Comparison of ENCODE assay signal across 24 mouse cellular contexts in genomic region chr11:61974106-61974707, GRCm38 (mm10). TPM values are rescaled to one million over a fixed set of nuclear protein-coding genes. Genes with fewer than 3 reads are reported as not detected.
DNase-seq lines count a peak whose midpoint lies in the region; ATAC-seq and TF ChIP-seq lines count a peak whose summit lies in the region.
"Had no signal": no experiment of that assay in that cellular context is flagged by ENCODE, and none has a peak within 500 bp of the region (broad histone marks: within the 10 kb centered on the region; RNA-seq: fewer than 3 reads in every experiment).

No protein-coding gene starts in this region.

- no peak for TF ChIP-seq RAD21 in CH12.LX (IDR thresholded peaks at IDR 0.05; ENCODE audit: low read depth, low read length)

- dilution Hi-C loops in CH12.LX (cut with MboI; ENCODE audit: extremely low pct_ligation_motif_present, extremely low pct_unique_long_range_greater_than_20kb, low sequenced_read_pairs) = no loop called here

- in situ Hi-C loops in CH12.LX (cut with MboI; ENCODE audit: low pct_ligation_motif_present, low pct_unique_long_range_greater_than_20kb, low sequenced_read_pairs) = no loop called here

- peak overlapping the region; percentile 53 for H3K27ac ChIP-seq in cerebellum, adult 2 months (ENCODE audit: insufficient read depth, low read length)
- no peak overlapping the region for H3K27ac ChIP-seq in CH12.LX (ENCODE audit: insufficient read depth, low read depth)
- H3K27ac ChIP-seq: forebrain, embryonic 10.5 days; gastrocnemius, adult 2 months; heart, embryonic 15.5 days; hindbrain, embryonic 15.5 days; liver, embryonic 15.5 days; midbrain, embryonic 10.5 days; neural tube, embryonic 15.5 days had no signal

- H3K79me2 ChIP-seq in CH12.LX (replicated peaks; ENCODE audit: control insufficient read depth, extremely low read depth, insufficient read depth, poor library complexity, severe bottlenecking) = no peaks in the 10 kb centered on the region

- peak; percentile 35 for ATAC-seq in granulocyte monocyte progenitor cell, adult 5-6 weeks (replicated peaks; ENCODE audit: poor library complexity, severe bottlenecking)
- ATAC-seq: activated CD4-positive, CD25-positive, alpha-beta regulatory T cell, adult 4 months; lung, postnatal 0 days had no signal

- TF ChIP-seq EP300 in CH12.LX (IDR thresholded peaks at IDR 0.05; ENCODE audit: low read length) = no peak

- no peak overlapping the region for H3K9ac ChIP-seq in CH12.LX (ENCODE audit: insufficient read depth, low read depth)
- H3K9ac ChIP-seq: heart, embryonic 15.5 days; hindbrain, embryonic 15.5 days; liver, embryonic 15.5 days; neural tube, embryonic 15.5 days had no signal

- H3K4me2 ChIP-seq in CH12.LX (ENCODE audit: insufficient read depth, low read depth, poor library complexity, severe bottlenecking) = no peak overlapping the region
- H3K4me2 ChIP-seq: heart, embryonic 15.5 days; hindbrain, embryonic 15.5 days; liver, embryonic 15.5 days; neural tube, embryonic 15.5 days had no signal

- no peak for TF ChIP-seq CTCF in cerebellum, adult 2 months (IDR thresholded peaks at IDR 0.05; ENCODE audit: borderline replicate concordance, insufficient read depth, low read depth, low read length)
- TF ChIP-seq CTCF in CH12.LX (conservative IDR thresholded peaks at IDR 0.05 in 1 of 2, IDR thresholded peaks at IDR 0.05 in 1 of 2; ENCODE audit: low read depth in 2 of 2, low read length in 2 of 2) = no peak

- WGBS in cerebellum, adult 2 months = 7% methylated on average over 13 of the region's 13 CpGs

- peak; percentile 56 to 63 for DNase-seq in cerebellum, adult 2 months
- no peak for DNase-seq in cerebellum, postnatal 4 days (ENCODE audit: low spot score in 2 of 2)
- DNase-seq in kidney, postnatal 10 days = peak; percentile 20
- no peak for DNase-seq in kidney, adult 11 months
- DNase-seq in CH12.LX (ENCODE audit: extremely low read depth) = no peak
- DNase-seq in ovary, postnatal 36 days (ENCODE audit: low spot score) = no peak
- DNase-seq in adrenal gland, adult 18-20 months (ENCODE audit: low spot score in 2 of 2) = no peak
- DNase-seq: adrenal gland, postnatal 10 days; B cell, adult 2 months; gastrocnemius, adult 2 months; heart, postnatal 36 days; kidney, adult 8-10 months; kidney, postnatal 14 days; thymus, adult 18-20 months; thymus, postnatal 36 days had no signal

- H3K36me3 ChIP-seq in CH12.LX (replicated peaks in 1 of 2; ENCODE audit: control insufficient read depth in 1 of 2, insufficient read depth in 1 of 2, low read length in 1 of 2) = no peaks in the 10 kb centered on the region
- H3K36me3 ChIP-seq: forebrain, embryonic 10.5 days; heart, embryonic 15.5 days; hindbrain, embryonic 15.5 days; midbrain, embryonic 10.5 days; neural tube, embryonic 15.5 days had no signal

- no peaks in the 10 kb centered on the region for H3K27me3 ChIP-seq in cerebellum, adult 2 months (ENCODE audit: control insufficient read depth, insufficient read depth, low read length)
- H3K27me3 ChIP-seq in CH12.LX (replicated peaks) = peaks cover 2% of the 10 kb centered on the region
- H3K27me3 ChIP-seq: hindbrain, embryonic 15.5 days; liver, embryonic 15.5 days; neural tube, embryonic 15.5 days had no signal

- H3K4me1 ChIP-seq in cerebellum, adult 2 months (ENCODE audit: control insufficient read depth, insufficient read depth, low read length) = peaks cover 46% of the 10 kb centered on the region; the same call in 1 of the 2 replicates
- H3K4me1 ChIP-seq in CH12.LX (ENCODE audit: control insufficient read depth in 1 of 2, insufficient read depth in 2 of 2) = peaks cover 7 to 15% of the 10 kb centered on the region in 2 experiments
- H3K4me1 ChIP-seq: hindbrain, embryonic 15.5 days; midbrain, embryonic 10.5 days had no signal

- no peaks in the 10 kb centered on the region for H3K9me3 ChIP-seq in CH12.LX (replicated peaks; ENCODE audit: low read length)
- H3K9me3 ChIP-seq: forebrain, embryonic 10.5 days; heart, embryonic 15.5 days; hindbrain, embryonic 15.5 days; liver, embryonic 15.5 days; midbrain, embryonic 10.5 days; neural tube, embryonic 15.5 days had no signal

- no peak overlapping the region for H3K4me3 ChIP-seq in cerebellum, adult 2 months (replicated peaks; ENCODE audit: insufficient read depth, low read depth, low read length)
- no peak overlapping the region for H3K4me3 ChIP-seq in CH12.LX (replicated peaks in 1 of 3; ENCODE audit: low read depth in 2 of 3, low read length in 2 of 3, poor library complexity in 1 of 3)
- H3K4me3 ChIP-seq: forebrain, embryonic 10.5 days; gastrocnemius, adult 2 months; heart, embryonic 15.5 days; hindbrain, embryonic 15.5 days; liver, embryonic 15.5 days; midbrain, embryonic 10.5 days; neural tube, embryonic 15.5 days had no signal

- TF ChIP-seq POLR2A in cerebellum, adult 2 months (IDR thresholded peaks at IDR 0.05; ENCODE audit: borderline replicate concordance, insufficient read depth, low read length) = no peak
- TF ChIP-seq POLR2A in CH12.LX (IDR thresholded peaks at IDR 0.05; ENCODE audit: low read depth, low read length) = no peak

TF ChIP-seq in CH12.LX, 34 proteins besides CTCF, POLR2A, EP300 and RAD21:
- TF ChIP-seq E2F4 (IDR thresholded peaks at IDR 0.05; ENCODE audit: insufficient replicate concordance, low read depth, low read length) = no peak
- 0 out of 2 replicates have a peak, but pooled peaks have one; percentile 8 for TF ChIP-seq BHLHE40 (IDR thresholded peaks at IDR 0.05; ENCODE audit: low read depth, low read length)

RNA-seq across cellular contexts. Expression of gene Specc1, which starts 17.6 kb away (rescaled TPM):
- polyA plus RNA-seq in cerebellum, adult 2 months (2012; rRNA removed) = 79.7 and 80.4 TPM in 2 replicates
- 15.5 and 16.7 TPM in 2 replicates for total RNA-seq in CH12.LX (2012; rRNA removed)
- total RNA-seq in CH12.LX (2014; rRNA removed) = 7.3 and 7.6 TPM in 2 replicates
- 18.4 and 18.6 TPM in 2 replicates for polyA plus RNA-seq in CH12.LX (2012; ENCODE audit: insufficient read length, low read depth)
- total RNA-seq in granulocyte monocyte progenitor cell, adult 5-6 weeks (2014; fragmentation: Nextera tagmentation) = 14.4 and 16.0 TPM in 2 replicates
- 21.6 and 26.0 TPM in 2 replicates for total RNA-seq in granulocyte monocyte progenitor cell, adult 5-6 weeks (2017)
- 1 to 10 TPM; 4.4 to 6.3 TPM for total RNA-seq in adrenal gland, adult 18-20 months (2021)

RNA-seq across cellular contexts. Expression of gene Akap10, which starts 44.2 kb away (rescaled TPM):
- 17.1 and 18.1 TPM in 2 replicates for polyA plus RNA-seq in cerebellum, adult 2 months (2012; rRNA removed)
- total RNA-seq in CH12.LX (2012; rRNA removed) (24.1 and 25.6 TPM in 2 replicates), CH12.LX (2014; rRNA removed) (37.3 and 38.4 TPM in 2 replicates)
- polyA plus RNA-seq in CH12.LX (2012; ENCODE audit: insufficient read length, low read depth) = 23.7 and 25.3 TPM in 2 replicates
- total RNA-seq in granulocyte monocyte progenitor cell, adult 5-6 weeks (2014; fragmentation: Nextera tagmentation) = 36.8 and 52.6 TPM in 2 replicates
- 37.5 and 42.1 TPM in 2 replicates for total RNA-seq in granulocyte monocyte progenitor cell, adult 5-6 weeks (2017)
- 10 to 100 TPM; 25.3 to 26.0 TPM for total RNA-seq in adrenal gland, adult 18-20 months (2021)

Comparison
In these comparisons a context has a peak if more than half of its experiments do, and no peak if none do; other contexts are left out.
1. DNase-seq: peak in cerebellum, adult 2 months (2 of 2) and kidney, postnatal 10 days (single experiment); none in cerebellum, postnatal 4 days (0 of 2), kidney, adult 11 months (single experiment), CH12.LX (single experiment), ovary, postnatal 36 days (single experiment) and adrenal gland, adult 18-20 months (0 of 2).